Mouse (Mus musculus): ENCODE measurements around the gene Trim68. TPM values are rescaled to one million over a fixed set of nuclear protein-coding genes. Genes with fewer than 3 reads are reported as not detected.
"Not testable (repeated sequence)": the region's sequence is repeated elsewhere in the genome, so short reads cannot be mapped to it uniquely, and the experiment has no call there.

Gene Trim68
- polyA plus RNA-seq, 1 experiment from 2014 or later = 15.0 TPM

DNA sequence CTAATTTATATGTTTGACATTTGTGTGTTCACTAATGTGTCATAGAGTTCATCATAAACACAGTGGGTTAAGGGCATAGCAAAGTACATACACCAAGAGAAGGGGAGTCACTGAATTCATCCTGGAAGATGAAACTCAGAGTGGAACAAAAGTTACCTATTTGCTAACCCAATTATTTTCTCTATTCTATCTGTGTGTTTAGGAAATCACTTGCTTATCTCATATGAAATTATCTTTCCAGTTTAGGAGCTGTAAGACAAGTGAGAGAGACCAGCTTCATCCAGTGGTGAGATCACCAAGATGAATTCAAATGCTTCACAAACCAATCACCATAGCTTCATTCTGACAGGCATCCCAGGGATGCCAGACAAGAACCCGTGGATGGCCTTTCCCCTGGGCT is 28.6 kb downstream of the Trim68 start, which contains the start of gene Olfr555:
Gene Olfr555 (plus strand): TSS at position 301 of the 400 bp plus-strand sequence.
- H3K27ac ChIP-seq = no peak within 1 kb of the TSS
- 69% methylated on average over 1 of the region's 1 CpGs for WGBS
- no peaks in the 10 kb centered on the region for H3K27me3 ChIP-seq
- no peaks in the 10 kb centered on the region for H3K4me1 ChIP-seq (replicated peaks)
- no peak within 1 kb of the TSS for H3K9ac ChIP-seq (replicated peaks)
- no peak within 1 kb of the TSS for H3K4me3 ChIP-seq (replicated peaks)
- no peak within 1 kb of the TSS for H3K4me2 ChIP-seq
- H3K9me3 ChIP-seq = no peaks in the 10 kb centered on the region
- no peak for ATAC-seq (ENCODE audit: insufficient number of reproducible peaks, insufficient read depth, low FRiP score, low TSS enrichment, low read depth)
- no peaks in the 10 kb centered on the region for H3K36me3 ChIP-seq

DNA sequence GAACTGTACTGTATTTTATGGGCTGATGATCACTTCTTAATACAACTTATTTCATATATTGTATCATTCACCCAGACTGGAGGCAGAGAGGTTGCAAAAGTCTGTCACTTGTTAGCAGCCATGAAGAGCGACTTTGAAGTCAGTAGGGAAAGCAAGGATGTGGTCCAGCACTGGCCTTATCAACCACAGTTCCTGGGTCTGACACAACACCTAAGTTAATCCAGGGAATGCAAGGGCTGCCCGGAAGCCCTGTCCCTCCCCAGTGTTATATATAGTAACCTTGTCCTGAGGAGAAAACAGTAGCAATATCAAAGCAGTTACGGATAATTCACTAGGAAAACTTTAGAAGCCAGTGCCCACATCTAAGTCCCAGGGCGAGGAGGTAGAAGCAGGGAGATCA is 42.2 kb downstream of the Trim68 start:
- H3K9me3 ChIP-seq; H3K4me1 ChIP-seq (replicated peaks); H3K27me3 ChIP-seq; ATAC-seq (ENCODE audit: insufficient number of reproducible peaks, insufficient read depth, low FRiP score, low TSS enrichment, low read depth); H3K9ac ChIP-seq (replicated peaks); H3K36me3 ChIP-seq; H3K4me3 ChIP-seq (replicated peaks); H3K27ac ChIP-seq; H3K4me2 ChIP-seq: not testable (repeated sequence)
- WGBS = 85% methylated on average over 4 of the region's 4 CpGs

DNA sequence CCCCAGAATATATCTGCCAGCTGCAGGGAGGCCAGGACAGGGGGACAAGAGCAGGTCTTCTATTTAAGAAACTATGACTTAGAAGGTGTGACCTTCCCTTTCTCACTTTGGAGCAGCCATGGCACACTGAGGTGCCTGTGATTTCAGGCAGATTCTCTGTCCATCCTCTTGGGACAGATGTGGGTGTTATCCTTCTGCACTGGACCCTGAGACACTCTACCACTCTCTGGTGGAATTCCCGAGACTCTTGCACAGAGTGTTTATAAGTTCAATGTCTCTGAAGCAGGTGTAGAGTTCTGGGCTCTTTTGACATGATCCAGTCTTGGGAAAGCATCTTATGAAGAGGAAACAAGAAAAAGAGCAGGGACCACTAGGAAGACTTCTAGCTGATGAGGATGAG is 49.0 kb downstream of the Trim68 start, which contains the start of gene Olfr554:
Gene Olfr554 (plus strand): TSS at position 301 of the 400 bp plus-strand sequence.
- H3K9ac ChIP-seq (replicated peaks) = no peak within 1 kb of the TSS
- no peak within 1 kb of the TSS for H3K27ac ChIP-seq
- WGBS = 83% methylated on average over 1 of the region's 1 CpGs
- H3K9me3 ChIP-seq = no peaks in the 10 kb centered on the region
- no peaks in the 10 kb centered on the region for H3K27me3 ChIP-seq
- H3K4me2 ChIP-seq = no peak within 1 kb of the TSS
- H3K36me3 ChIP-seq = no peaks in the 10 kb centered on the region
- H3K4me1 ChIP-seq (replicated peaks) = no peaks in the 10 kb centered on the region
- ATAC-seq (ENCODE audit: insufficient number of reproducible peaks, insufficient read depth, low FRiP score, low TSS enrichment, low read depth) = no peak
- H3K4me3 ChIP-seq (replicated peaks) = no peak within 1 kb of the TSS

DNA sequence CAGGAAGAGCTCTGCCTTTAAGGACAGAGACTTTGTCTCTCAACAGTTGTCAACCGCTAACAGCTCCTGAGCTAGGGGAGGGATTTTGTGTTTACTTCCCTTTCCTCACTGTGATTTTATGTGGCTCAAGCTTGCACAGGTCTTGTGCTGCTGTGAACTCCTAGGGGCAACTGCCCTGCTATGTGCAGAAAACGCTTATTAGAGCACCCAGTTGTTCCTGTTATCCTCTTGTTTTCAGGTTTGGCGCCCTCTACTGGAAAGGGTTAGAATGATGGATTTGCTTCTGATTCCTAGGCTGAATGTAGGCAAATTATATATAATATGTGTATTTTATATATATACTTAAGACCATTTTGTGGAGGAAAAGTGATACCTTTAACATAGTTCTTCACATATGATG is 50.5 kb downstream of the Trim68 start:
- no peak for ATAC-seq (ENCODE audit: insufficient number of reproducible peaks, insufficient read depth, low FRiP score, low TSS enrichment, low read depth)
- Histone ChIP-seq H3K27me3 (no peaks in the 10 kb centered on the region), H3K4me1 (replicated peaks) (no peaks in the 10 kb centered on the region), H3K36me3 (no peaks in the 10 kb centered on the region), H3K27ac (no peak overlapping the region), H3K9ac (replicated peaks) (no peak overlapping the region), H3K9me3 (no peaks in the 10 kb centered on the region), H3K4me3 (replicated peaks) (no peak overlapping the region), H3K4me2 (no peak overlapping the region)
- 28% methylated on average over 3 of the region's 3 CpGs for WGBS

Other genes with a start within 250 kb of the Trim68 start
- 190 and 192 TPM in 2 replicates for gene Rrm1, start 245.6 kb downstream of the Trim68 start, polyA plus RNA-seq (2016; fragmentation: Nextera tagmentation; extraction: Ambion mirVana)
- gene Olfr543, start 205.6 kb downstream of the Trim68 start, polyA plus RNA-seq (2016; fragmentation: Nextera tagmentation; extraction: Ambion mirVana) = 0.24 and 0.33 TPM in 2 replicates
- gene Olfr544, start 199.0 kb downstream of the Trim68 start, polyA plus RNA-seq (2016; fragmentation: Nextera tagmentation; extraction: Ambion mirVana) = not detected in 2 replicates
- gene Olfr545, start 187.8 kb downstream of the Trim68 start, polyA plus RNA-seq (2016; fragmentation: Nextera tagmentation; extraction: Ambion mirVana) = 0.09 TPM in 1 of 2 replicates, not detected in the other
- not detected in 2 replicates for gene Olfr547, start 152.6 kb downstream of the Trim68 start, polyA plus RNA-seq (2016; fragmentation: Nextera tagmentation; extraction: Ambion mirVana)
- gene Olfr548-ps1, start 146.4 kb downstream of the Trim68 start, polyA plus RNA-seq (2016; fragmentation: Nextera tagmentation; extraction: Ambion mirVana) = not detected in 2 replicates
- not detected in 2 replicates for gene Olfr549, start 137.5 kb downstream of the Trim68 start, polyA plus RNA-seq (2016; fragmentation: Nextera tagmentation; extraction: Ambion mirVana)
- 0.44 and 0.59 TPM in 2 replicates for gene Trim21, start 121.8 kb downstream of the Trim68 start, polyA plus RNA-seq (2016; fragmentation: Nextera tagmentation; extraction: Ambion mirVana)
- gene Olfr550, start 115.9 kb downstream of the Trim68 start, polyA plus RNA-seq (2016; fragmentation: Nextera tagmentation; extraction: Ambion mirVana) = not detected in 2 replicates
- not detected in 2 replicates for gene Olfr551, start 95.4 kb downstream of the Trim68 start, polyA plus RNA-seq (2016; fragmentation: Nextera tagmentation; extraction: Ambion mirVana)
- not detected in 2 replicates for gene Olfr552, start 89.6 kb downstream of the Trim68 start, polyA plus RNA-seq (2016; fragmentation: Nextera tagmentation; extraction: Ambion mirVana)
- gene Olfr553, start 69.1 kb downstream of the Trim68 start, polyA plus RNA-seq (2016; fragmentation: Nextera tagmentation; extraction: Ambion mirVana) = not detected in 2 replicates
- gene Olfr554, start 48.9 kb downstream of the Trim68 start, polyA plus RNA-seq (2016; fragmentation: Nextera tagmentation; extraction: Ambion mirVana) = not detected in 2 replicates
- not detected in 2 replicates for gene Olfr555, start 28.5 kb downstream of the Trim68 start, polyA plus RNA-seq (2016; fragmentation: Nextera tagmentation; extraction: Ambion mirVana)
- gene Olfr556, start 22.4 kb downstream of the Trim68 start, polyA plus RNA-seq (2016; fragmentation: Nextera tagmentation; extraction: Ambion mirVana) = not detected in 2 replicates
- not detected in 2 replicates for gene Olfr557, start 8.6 kb upstream of the Trim68 start, polyA plus RNA-seq (2016; fragmentation: Nextera tagmentation; extraction: Ambion mirVana)
- not detected in 2 replicates for gene Olfr558, start 14.9 kb upstream of the Trim68 start, polyA plus RNA-seq (2016; fragmentation: Nextera tagmentation; extraction: Ambion mirVana)
- not detected in 2 replicates for gene Olfr33, start 31.7 kb upstream of the Trim68 start, polyA plus RNA-seq (2016; fragmentation: Nextera tagmentation; extraction: Ambion mirVana)
- gene Olfr559, start 40.2 kb upstream of the Trim68 start, polyA plus RNA-seq (2016; fragmentation: Nextera tagmentation; extraction: Ambion mirVana) = not detected in 2 replicates
- gene Olfr560, start 72.0 kb upstream of the Trim68 start, polyA plus RNA-seq (2016; fragmentation: Nextera tagmentation; extraction: Ambion mirVana) = not detected in 2 replicates
- gene Olfr78, start 72.1 kb upstream of the Trim68 start, polyA plus RNA-seq (2016; fragmentation: Nextera tagmentation; extraction: Ambion mirVana) = not detected in 2 replicates
- not detected in 2 replicates for gene Olfr561, start 83.9 kb upstream of the Trim68 start, polyA plus RNA-seq (2016; fragmentation: Nextera tagmentation; extraction: Ambion mirVana)
- gene Olfr564, start 116.2 kb upstream of the Trim68 start, polyA plus RNA-seq (2016; fragmentation: Nextera tagmentation; extraction: Ambion mirVana) = not detected in 2 replicates
- gene Olfr566, start 171.4 kb upstream of the Trim68 start, polyA plus RNA-seq (2016; fragmentation: Nextera tagmentation; extraction: Ambion mirVana) = not detected in 2 replicates
- not detected in 2 replicates for gene Olfr568, start 189.8 kb upstream of the Trim68 start, polyA plus RNA-seq (2016; fragmentation: Nextera tagmentation; extraction: Ambion mirVana)
- gene Olfr569, start 203.6 kb upstream of the Trim68 start, polyA plus RNA-seq (2016; fragmentation: Nextera tagmentation; extraction: Ambion mirVana) = not detected in 2 replicates
- not detected in 2 replicates for gene Olfr570, start 207.2 kb upstream of the Trim68 start, polyA plus RNA-seq (2016; fragmentation: Nextera tagmentation; extraction: Ambion mirVana)
- gene Olfr571, start 230.2 kb upstream of the Trim68 start, polyA plus RNA-seq (2016; fragmentation: Nextera tagmentation; extraction: Ambion mirVana) = not detected in 2 replicates
- not detected in 2 replicates for gene Olfr572, start 237.1 kb upstream of the Trim68 start, polyA plus RNA-seq (2016; fragmentation: Nextera tagmentation; extraction: Ambion mirVana)

All from limb, embryonic 12.5 days (tissue).